8 mouse cellular contexts compared by ENCODE assay signal in the genomic region with DNA sequence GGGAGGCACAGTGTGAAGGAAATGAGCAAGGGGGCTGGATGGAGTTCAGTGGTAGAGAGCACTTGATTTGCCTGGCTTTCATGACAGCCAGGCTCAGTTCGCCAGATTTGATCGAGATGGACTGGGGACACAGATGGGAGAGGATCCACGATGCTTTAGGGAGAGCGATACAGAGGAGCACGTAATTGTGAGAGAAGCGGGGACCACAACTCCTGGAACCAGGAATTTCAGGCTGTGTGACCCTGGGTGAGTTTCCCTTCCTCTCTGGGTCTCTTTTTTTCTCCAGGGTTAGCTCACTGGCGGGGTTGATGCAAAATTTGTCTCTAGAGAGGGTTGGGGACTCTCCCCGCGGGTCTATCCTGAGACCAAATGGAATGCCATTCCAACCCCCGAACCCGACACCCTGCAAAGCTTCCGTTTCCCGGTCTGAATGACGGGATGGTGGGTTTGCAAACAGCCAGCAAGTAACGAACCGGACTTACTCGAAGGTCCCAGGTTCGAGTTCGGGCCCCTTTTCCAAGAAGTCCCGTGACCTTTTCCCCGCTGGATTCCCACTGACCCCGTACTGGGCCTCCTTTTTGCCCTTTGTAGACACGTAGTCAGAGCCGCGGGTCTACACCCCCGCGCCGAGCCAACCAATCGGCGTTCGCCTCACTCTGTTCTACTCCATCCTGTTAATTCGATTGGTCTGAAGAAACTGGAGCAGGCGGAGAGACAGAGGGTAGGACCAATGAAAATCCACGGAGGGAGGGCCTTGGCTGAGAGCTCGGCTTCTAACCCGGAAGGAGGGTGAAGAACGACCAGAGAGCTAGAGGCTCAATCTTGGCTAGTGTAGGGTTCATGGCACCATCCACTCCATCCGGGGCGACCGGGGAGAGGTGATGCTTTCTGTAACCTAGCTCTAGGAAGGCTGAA. TPM values are rescaled to one million over a fixed set of nuclear protein-coding genes. Genes with fewer than 3 reads are reported as not detected.
DNase-seq lines count a peak whose midpoint lies in the region; ATAC-seq lines count a peak whose summit lies in the region.

No protein-coding gene starts in this region.

- no peaks in the 10 kb centered on the region for H3K36me3 ChIP-seq in hindbrain, embryonic 16.5 days (ENCODE audit: control insufficient read depth, insufficient read depth, low read length)
- H3K36me3 ChIP-seq in macrophage (ENCODE audit: inconsistent target) = no peaks in the 10 kb centered on the region

- WGBS in hindbrain, embryonic 16.5 days = 3% methylated on average over 40 of the region's 40 CpGs
- WGBS in macrophage (ENCODE audit: missing documents) = 3% methylated on average over 40 of the region's 40 CpGs

- H3K9me3 ChIP-seq in hindbrain, embryonic 16.5 days (ENCODE audit: control insufficient read depth, low read length) = no peaks in the 10 kb centered on the region

- no peaks in the 10 kb centered on the region for H3K27me3 ChIP-seq in hindbrain, embryonic 16.5 days (replicated peaks; ENCODE audit: control insufficient read depth, insufficient read depth, low read length)

- H3K4me1 ChIP-seq in hindbrain, embryonic 16.5 days (ENCODE audit: control insufficient read depth, insufficient read depth, low read depth, low read length) = peaks cover 7% of the 10 kb centered on the region

- ATAC-seq in hindbrain, embryonic 16.5 days = peak; percentile 100

- peak; percentile 92 for DNase-seq in WW6 (ENCODE audit: low read depth, low spot score)
- peak; percentile 89 to 96 for DNase-seq in cerebellum, postnatal 4 days (ENCODE audit: low spot score in 2 of 2)
- peak; percentile 99 for DNase-seq in gastrocnemius, adult 18-20 months (ENCODE audit: low spot score)
- peak; percentile 95 to 96 for DNase-seq in left cerebral cortex, adult 18-20 months (ENCODE audit: low spot score in 2 of 2)
- DNase-seq in right cerebral cortex, adult 18-20 months = peak; percentile 97
- peak; percentile 86 for DNase-seq in urinary bladder, postnatal 10 days (ENCODE audit: low spot score)

- peak overlapping the region; percentile 66 for H3K27ac ChIP-seq in hindbrain, embryonic 16.5 days (ENCODE audit: low read depth, low read length)
- peak overlapping the region; percentile 82 for H3K27ac ChIP-seq in macrophage

- H3K9ac ChIP-seq in hindbrain, embryonic 16.5 days (ENCODE audit: low read depth, low read length) = peak overlapping the region; percentile 70

- H3K4me2 ChIP-seq in hindbrain, embryonic 16.5 days (ENCODE audit: low read length) = peak overlapping the region; percentile 81

- no peaks in the 10 kb centered on the region for H3K79me2 ChIP-seq in macrophage (ENCODE audit: inconsistent target)

- peak overlapping the region; percentile 56 for H3K4me3 ChIP-seq in hindbrain, embryonic 16.5 days (ENCODE audit: low read length)
- peak overlapping the region; percentile 83 for H3K4me3 ChIP-seq in macrophage (ENCODE audit: inconsistent target)

RNA-seq across cellular contexts. Expression of a gene that starts 4.2 kb away (rescaled TPM):
- total RNA-seq in gastrocnemius, adult 18-20 months (2021) = 1 to 10 TPM; 6.0 to 8.2 TPM
- 4.2 and 4.6 TPM in 2 replicates for polyA plus RNA-seq in hindbrain, embryonic 16.5 days (2015; fragmentation: Nextera tagmentation; extraction: Ambion mirVana)
- total RNA-seq in left cerebral cortex, adult 18-20 months (2021) = 1 to 10 TPM; 4.5 to 5.9 TPM
- 1 to 10 TPM in 15 of 26 experiments, under 1 TPM in 1, not detected in 10; 1.00 to 9.7 (median 3.5) TPM for total RNA-seq in macrophage (2018; cell fraction: chromatin; rRNA removed)
- total RNA-seq in macrophage (2018; cell fraction: cytosol; rRNA removed) = 10 to 100 TPM in 21 of 26 experiments, 1 to 10 TPM in 5; 6.3 to 18.9 (median 11.2) TPM
- 10 to 100 TPM in 1 of 26 experiments, 1 to 10 TPM in 25; 2.0 to 14.2 (median 4.3) TPM for total RNA-seq in macrophage (2018; cell fraction: nucleus; rRNA removed)
- 6.2 to 11.2 TPM (median 10.2 TPM) in 3 replicates for polyA plus RNA-seq in macrophage (2018)

RNA-seq across cellular contexts. Expression of a gene that starts 11.1 kb away (rescaled TPM):
- total RNA-seq in gastrocnemius, adult 18-20 months (2021) = 10 to 100 TPM; 26.9 to 32.6 TPM
- 0.89 and 0.93 TPM in 2 replicates for polyA plus RNA-seq in hindbrain, embryonic 16.5 days (2015; fragmentation: Nextera tagmentation; extraction: Ambion mirVana)
- 10 to 100 TPM; 14.2 to 14.8 TPM for total RNA-seq in left cerebral cortex, adult 18-20 months (2021)
- 1 to 10 TPM; 2.1 to 8.6 (median 3.8) TPM for total RNA-seq in macrophage (2018; cell fraction: chromatin; rRNA removed)
- 10 to 100 TPM in 19 of 26 experiments, 1 to 10 TPM in 7; 8.5 to 16.6 (median 11.6) TPM for total RNA-seq in macrophage (2018; cell fraction: cytosol; rRNA removed)
- total RNA-seq in macrophage (2018; cell fraction: nucleus; rRNA removed) = 1 to 10 TPM; 2.6 to 6.7 (median 4.8) TPM
- 9.6 to 13.3 TPM (median 13.0 TPM) in 3 replicates for polyA plus RNA-seq in macrophage (2018)

RNA-seq across cellular contexts. Expression of a gene that starts 21.3 kb away (rescaled TPM):
- total RNA-seq in gastrocnemius, adult 18-20 months (2021) = not detected
- 9.9 and 10.0 TPM in 2 replicates for polyA plus RNA-seq in hindbrain, embryonic 16.5 days (2015; fragmentation: Nextera tagmentation; extraction: Ambion mirVana)
- total RNA-seq in left cerebral cortex, adult 18-20 months (2021) = 100 to 1,000 TPM; 102 to 115 TPM
- total RNA-seq in macrophage (2018; cell fraction: chromatin; rRNA removed) = not detected
- total RNA-seq in macrophage (2018; cell fraction: cytosol; rRNA removed) = not detected
- total RNA-seq in macrophage (2018; cell fraction: nucleus; rRNA removed) = not detected
- polyA plus RNA-seq in macrophage (2018) = not detected in 3 replicates

RNA-seq across cellular contexts. Expression of a gene that starts 40.5 kb away (rescaled TPM):
- under 1 TPM; 0.18 to 0.64 TPM for total RNA-seq in gastrocnemius, adult 18-20 months (2021)
- polyA plus RNA-seq in hindbrain, embryonic 16.5 days (2015; fragmentation: Nextera tagmentation; extraction: Ambion mirVana) = 0.48 and 0.52 TPM in 2 replicates
- total RNA-seq in left cerebral cortex, adult 18-20 months (2021) = under 1 TPM in 1 of 2 experiments, not detected in 1; 0.46 TPM
- total RNA-seq in macrophage (2018; cell fraction: chromatin; rRNA removed) = not detected
- total RNA-seq in macrophage (2018; cell fraction: cytosol; rRNA removed) = not detected
- not detected for total RNA-seq in macrophage (2018; cell fraction: nucleus; rRNA removed)
- polyA plus RNA-seq in macrophage (2018) = not detected in 3 replicates

RNA-seq across cellular contexts. Expression of a gene that starts 49.2 kb away (rescaled TPM):
- total RNA-seq in gastrocnemius, adult 18-20 months (2021) = 1 to 10 TPM; 8.7 to 8.9 TPM
- polyA plus RNA-seq in hindbrain, embryonic 16.5 days (2015; fragmentation: Nextera tagmentation; extraction: Ambion mirVana) = 3.2 and 4.2 TPM in 2 replicates
- total RNA-seq in left cerebral cortex, adult 18-20 months (2021) = 10 to 100 TPM; 14.7 to 15.9 TPM
- 10 to 100 TPM in 9 of 26 experiments, 1 to 10 TPM in 17; 4.8 to 12.2 (median 8.9) TPM for total RNA-seq in macrophage (2018; cell fraction: chromatin; rRNA removed)
- total RNA-seq in macrophage (2018; cell fraction: cytosol; rRNA removed) = 1 to 10 TPM; 5.0 to 8.7 (median 6.9) TPM
- total RNA-seq in macrophage (2018; cell fraction: nucleus; rRNA removed) = 10 to 100 TPM in 8 of 26 experiments, 1 to 10 TPM in 18; 5.9 to 11.3 (median 9.1) TPM
- polyA plus RNA-seq in macrophage (2018) = 3.1 to 5.6 TPM (median 4.4 TPM) in 3 replicates

Comparison
In these comparisons a context has a peak if more than half of its experiments do, and no peak if none do; other contexts are left out.
1. Peak in every context shown above with its lines: DNase-seq, ATAC-seq, H3K4me3 ChIP-seq and H3K27ac ChIP-seq.
2. RNA of a gene that starts 21.3 kb away (total RNA-seq): 102 to 115 TPM in left cerebral cortex, adult 18-20 months; not detected in gastrocnemius, adult 18-20 months; every median in the first group is over 10 times any median in the second.